Mouse (Mus musculus): ENCODE data around the gene Hcn2.

DNA sequence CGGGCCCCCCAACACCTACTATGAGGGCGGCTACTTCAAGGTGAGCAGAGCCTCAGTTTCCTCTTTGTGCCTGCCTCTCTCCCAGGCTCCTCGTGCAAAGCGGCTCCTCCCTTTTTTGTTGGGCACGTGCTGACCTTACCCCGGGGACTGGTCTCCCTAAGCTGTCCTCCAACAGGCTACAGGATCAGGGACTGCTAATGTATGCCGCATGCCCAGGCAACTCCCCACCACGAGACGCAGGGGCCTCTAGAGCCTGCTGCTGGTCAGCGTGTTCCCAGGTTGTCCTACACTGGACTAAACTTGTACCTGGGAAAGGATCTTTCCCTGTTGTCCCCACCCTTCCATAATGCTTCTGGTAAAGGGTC is 33.9 kb upstream of the Hcn2 start:
- TF ChIP-seq CTCF (IDR thresholded peaks at IDR 0.05; ENCODE audit: low read depth) = no peak
- TF ChIP-seq EP300 (IDR thresholded peaks at IDR 0.05; ENCODE audit: low read depth) = no peak

Data from liver, postnatal 0 days (tissue).